Mouse (Mus musculus): ENCODE results near the gene Vwc2l.

Vwc2l gene

DNA sequence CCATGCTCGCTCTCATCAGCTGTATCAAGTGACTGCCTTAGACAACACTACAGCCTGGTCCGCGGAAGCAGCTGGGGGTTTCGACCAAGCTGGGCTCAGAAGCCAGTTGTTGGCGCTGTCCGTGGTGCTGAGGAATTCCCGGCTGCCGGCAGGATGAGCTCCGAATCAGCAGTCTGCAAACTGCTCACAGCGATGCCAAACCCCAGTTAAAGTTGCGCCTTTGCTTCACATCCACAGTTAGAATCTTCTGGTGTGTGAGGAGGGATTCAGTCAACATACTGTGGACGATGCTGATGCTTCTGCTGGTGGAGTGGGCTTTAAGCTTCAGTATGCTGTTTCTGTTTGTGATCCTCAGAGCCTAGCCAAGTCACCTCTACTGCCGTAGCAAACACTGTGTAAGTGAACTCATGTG lies at the start of gene Vwc2l:
Vwc2l (plus strand) TSS at position 61 of the 412 bp plus-strand sequence.
- peak; percentile 7 for DNase-seq (ENCODE audit: low spot score)

DNA sequence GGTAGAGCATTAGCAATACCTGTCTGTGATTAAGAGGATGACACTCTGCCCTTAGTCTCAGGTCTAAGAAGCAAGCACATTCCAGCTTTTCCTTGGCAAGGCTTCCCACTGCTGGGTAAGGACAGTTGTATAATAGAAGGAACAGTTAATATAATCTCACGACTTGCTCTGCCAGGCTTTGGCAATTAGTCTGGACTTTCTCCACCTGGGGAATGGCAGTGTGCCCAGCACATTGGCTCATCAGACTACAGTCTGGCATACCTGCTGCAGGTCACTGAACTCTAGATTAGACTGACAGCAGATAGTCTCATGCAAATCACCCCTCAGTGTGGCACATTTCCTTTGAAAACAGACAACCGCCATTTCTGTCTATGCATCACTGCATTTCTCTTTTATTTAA lies 33.0 kb upstream of the Vwc2l start:
- DNase-seq (ENCODE audit: low spot score): no peak

DNA sequence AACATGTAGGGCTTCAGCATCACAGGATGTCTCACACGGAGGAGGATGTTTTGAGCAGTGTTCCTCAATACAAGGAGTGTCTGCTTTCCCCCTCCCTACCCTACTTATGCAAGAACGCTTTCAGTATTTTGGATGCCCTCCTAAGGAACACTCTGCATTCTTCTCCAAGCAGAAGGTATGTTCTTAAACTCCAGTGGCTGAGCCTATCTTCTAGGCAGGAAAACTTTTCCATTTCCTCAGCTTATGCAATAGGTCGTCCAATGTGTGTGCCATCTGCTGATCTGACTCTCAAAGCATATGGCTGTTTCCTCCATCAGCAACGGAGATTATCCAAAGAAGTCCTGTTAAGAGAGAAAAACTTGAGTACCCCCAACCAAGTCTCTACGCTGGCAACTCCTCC lies 25.2 kb upstream of the Vwc2l start:
- no peak for DNase-seq (ENCODE audit: low spot score)

DNA sequence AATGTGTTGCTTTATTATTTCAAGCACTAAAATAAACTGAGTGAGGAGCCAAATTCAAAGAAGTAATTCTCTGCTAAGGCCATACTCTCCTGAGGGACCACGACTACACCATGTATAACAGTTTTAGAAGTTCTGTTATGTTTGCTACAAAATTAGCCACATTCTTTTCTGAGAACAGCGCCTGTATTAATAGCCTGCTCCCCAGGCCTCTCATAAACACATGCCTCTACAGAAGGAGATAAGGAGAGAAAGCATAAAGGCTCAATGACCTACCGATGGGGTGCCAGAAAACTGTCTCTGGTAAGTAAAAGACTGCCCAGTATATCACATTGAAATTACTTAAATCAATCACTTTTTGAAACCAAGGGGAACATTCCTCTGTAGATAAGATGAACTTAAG lies 21.6 kb upstream of the Vwc2l start:
- no peak for DNase-seq (ENCODE audit: low spot score)

DNA sequence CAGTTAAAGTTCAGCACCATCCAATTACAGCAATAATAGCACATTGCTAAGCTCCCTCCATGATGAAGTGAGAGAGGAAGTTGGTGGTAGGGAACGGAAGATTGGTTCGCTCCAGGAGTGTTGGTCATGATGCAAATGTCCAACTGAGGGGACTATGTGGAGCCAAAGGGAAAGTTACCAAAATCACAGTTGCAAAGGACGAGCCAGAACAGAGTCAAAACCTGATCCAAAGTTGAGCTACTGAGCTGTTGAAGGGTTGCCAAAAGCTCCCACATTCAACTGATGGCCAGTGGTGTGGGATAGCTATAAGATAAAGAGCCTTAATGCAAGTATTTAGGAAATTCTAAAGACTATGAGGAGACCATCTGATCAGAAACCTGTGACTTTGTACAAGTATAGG lies 19.7 kb upstream of the Vwc2l start:
- no peak for DNase-seq (ENCODE audit: low spot score)

DNA sequence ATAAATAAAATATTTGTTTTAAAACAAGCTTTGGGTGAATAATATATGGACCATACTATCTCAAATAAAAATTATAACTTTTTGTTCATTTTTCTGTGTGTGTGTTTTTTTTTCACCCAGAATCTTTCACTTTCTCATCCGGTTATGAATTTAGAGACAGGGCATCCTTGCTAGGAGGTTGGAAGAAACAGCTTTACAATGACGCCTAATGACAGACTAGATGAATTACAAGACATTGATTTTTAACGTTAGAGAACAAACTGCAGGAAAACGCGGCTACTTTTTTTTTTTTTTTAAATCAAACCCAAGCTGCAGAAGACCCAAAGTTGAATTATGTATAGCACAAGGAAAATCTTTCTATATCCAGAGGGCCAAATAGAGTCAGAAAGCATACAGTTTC lies 470 bp upstream of the Vwc2l start:
- DNase-seq (ENCODE audit: low spot score): no peak

DNA sequence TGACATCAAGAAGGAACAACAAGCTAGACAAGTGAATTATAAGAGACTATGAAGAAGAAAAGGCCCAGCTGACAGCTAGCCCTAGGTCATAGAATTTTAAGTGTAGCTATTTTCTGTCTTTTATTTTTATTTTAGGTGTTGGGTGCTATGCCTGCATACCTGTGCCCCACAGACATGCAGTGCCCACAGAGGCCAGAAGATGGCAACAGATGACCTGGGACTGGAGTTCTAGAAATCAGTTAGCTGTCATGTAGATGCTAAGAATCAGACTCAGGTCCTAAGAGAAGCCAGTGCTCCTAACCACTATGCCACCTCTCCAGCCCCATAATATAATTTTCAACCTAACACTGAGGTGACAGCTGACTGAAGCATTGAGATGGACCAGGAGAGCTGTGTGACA lies 61.6 kb downstream of the Vwc2l start:
- DNase-seq (ENCODE audit: low spot score): no peak

DNA sequence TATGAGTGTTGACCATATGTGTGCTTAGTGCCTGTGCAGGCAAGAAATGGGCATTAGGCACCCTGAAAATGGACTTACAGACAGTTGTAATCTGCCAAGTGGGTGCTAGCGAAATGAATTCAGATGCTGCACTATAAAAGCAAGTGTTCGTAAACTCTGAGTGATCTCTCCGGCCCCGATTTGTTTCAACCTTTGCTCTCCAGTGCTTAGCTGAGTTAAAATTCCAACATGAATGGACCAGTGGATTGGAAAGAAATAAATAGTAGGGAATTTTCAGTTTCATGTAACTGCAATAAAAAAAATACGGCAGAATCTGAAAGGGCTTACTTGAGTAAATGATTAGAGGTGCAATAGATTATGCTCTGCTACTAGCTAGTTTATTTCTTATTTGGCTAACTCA lies 66.1 kb downstream of the Vwc2l start:
- no peak for DNase-seq (ENCODE audit: low spot score)

DNA sequence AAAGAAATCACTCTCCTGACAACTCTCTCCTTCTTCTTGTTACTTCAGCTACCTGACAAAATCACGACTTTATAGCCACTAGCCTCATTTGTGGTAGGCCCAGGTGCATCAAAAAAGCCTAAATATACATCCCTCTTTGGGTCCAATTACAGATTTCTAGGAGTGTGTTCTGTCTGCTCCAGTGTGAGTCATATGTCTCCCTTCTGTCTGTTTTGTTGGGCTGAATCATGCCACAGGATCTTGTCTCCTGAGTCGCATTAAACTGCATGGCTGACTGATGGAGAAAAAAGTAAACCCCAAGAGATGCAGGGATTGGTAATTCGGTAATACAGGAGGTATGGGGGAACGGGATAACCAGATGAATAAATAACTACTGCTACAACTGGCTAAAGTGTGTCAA lies 69.6 kb downstream of the Vwc2l start:
- DNase-seq (ENCODE audit: low spot score): no peak

DNA sequence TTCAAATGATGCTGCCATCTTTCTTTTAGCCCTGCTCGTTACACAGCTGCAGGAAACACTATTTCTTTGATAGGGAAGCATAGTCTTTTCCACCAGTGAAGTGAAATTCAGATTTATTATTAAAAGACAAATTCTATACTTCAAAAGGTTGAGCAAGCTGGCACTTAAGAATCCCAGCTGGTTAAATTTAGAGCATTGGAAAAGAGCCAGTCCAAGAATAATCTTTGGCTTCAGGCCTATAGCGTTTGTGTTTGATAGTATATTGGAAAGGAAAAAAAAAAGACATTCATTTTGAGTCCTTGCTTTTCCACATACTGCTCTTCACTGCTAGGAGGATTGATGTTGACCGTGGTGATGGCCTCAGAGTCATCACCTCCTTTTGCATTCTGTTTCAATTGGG lies 77.9 kb downstream of the Vwc2l start:
- no peak for DNase-seq (ENCODE audit: low spot score)

DNA sequence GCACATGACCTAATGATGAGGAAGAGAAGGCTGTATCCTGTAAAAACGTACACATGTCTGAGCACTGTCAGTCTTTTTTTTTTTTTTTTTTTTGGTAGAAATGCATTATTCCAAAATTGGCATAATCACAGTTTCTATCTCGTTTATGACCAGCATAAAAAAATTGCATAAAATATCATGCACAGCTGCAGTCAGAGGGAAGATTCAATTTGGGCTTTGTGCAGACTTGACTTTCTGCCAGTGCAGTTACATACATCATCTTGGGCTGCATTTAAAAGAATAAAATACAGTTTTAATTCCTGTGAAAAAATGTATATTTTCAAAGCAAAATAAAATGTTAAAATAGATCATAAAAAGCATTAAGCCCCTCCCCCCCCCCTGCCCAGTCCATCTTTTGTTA lies 97.6 kb downstream of the Vwc2l start:
- no peak for DNase-seq (ENCODE audit: low spot score)

DNA sequence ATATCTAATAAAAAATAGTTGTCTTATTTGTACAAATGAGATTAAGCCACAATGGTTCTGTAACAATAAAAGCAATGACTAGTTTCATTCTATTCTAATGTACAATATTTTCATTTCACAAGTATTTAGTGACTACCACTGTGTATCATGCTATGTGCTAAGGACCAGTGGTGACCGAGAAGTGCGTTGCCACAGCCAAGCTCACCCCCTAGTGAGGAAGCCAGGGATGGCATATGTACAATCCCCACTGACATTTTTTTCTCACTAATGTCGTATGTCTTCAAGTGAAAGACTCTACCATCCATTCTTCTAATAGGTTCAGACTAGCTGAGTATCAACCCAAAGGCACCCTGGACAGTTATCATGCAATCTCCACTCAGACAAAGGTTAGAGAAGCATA lies 107.7 kb downstream of the Vwc2l start:
- DNase-seq (ENCODE audit: low spot score): no peak

DNA sequence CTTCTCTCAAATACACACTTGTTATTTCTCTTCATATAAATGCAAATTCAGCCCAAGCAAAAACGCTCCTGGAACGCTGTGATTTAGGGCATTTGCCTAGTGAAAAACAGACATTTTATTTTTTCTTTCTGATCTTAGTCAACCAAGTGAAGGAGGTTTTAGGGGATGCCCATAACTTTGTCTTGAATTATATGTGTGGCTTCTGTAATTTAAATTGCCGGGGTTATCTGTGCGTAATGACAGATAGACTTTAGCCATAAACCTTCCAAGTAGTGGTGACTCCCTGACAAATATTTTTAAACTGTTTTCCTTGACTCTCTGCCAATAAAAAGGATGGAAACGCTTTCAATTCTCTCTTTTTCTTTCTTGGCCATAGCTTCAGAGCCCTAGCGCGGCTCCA lies 116.7 kb downstream of the Vwc2l start:
- no peak for DNase-seq (ENCODE audit: low spot score)

DNA sequence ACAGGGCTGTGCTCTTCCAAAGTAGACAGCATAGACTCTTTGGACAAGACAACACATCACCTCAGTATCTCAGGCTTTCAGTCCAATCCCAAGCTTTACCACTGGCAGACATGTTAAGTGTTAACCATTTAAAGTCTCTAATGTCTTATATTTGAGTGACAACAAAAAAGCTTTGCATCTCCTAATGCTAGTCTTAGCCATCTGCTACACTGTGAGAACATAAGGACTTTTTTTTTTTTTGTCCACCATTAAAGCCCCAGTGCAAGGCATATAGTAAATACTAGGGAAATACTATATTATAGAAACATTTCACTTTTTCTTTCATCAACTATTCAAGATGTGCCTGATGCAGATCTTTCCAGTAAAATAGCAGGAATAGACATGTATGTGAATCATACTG lies 119.8 kb downstream of the Vwc2l start:
- no peak for DNase-seq (ENCODE audit: low spot score)

DNA sequence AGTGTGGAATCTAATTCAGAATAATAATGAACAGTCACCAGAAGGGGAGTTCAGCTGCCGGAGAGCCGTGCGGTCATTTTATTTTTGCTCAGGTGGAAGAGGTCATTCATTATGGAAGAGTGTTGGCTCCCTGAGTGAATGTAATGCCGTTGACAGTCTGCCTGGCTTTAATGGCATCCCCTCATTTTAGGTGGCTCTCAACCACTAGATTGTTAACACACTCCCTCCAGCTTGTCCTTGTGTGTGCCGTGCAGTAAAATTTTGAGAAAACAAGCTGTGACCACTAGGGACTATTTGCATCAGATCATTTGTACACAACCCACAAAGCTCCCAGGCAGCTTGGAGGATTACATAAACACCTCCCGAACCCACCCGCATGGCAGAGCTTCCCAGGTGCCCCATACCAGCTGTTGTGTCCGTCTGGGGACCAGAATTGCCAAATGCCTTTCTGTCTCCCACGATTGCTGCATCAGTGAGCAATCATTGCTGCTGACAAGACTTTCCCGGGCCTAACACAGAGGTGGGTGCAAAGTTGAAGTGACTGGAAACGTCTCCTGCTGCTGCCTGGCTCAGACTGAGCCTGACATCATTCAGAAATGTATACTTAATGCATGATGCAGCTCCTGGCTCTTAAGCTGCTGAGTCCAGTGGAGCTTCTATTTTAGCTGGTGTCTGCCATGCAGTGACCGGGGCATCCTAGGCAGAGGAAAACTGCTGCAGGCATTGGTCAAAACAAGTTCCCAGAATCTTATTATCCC lies 126.3 kb downstream of the Vwc2l start:
- no peak for DNase-seq (ENCODE audit: low spot score)

DNA sequence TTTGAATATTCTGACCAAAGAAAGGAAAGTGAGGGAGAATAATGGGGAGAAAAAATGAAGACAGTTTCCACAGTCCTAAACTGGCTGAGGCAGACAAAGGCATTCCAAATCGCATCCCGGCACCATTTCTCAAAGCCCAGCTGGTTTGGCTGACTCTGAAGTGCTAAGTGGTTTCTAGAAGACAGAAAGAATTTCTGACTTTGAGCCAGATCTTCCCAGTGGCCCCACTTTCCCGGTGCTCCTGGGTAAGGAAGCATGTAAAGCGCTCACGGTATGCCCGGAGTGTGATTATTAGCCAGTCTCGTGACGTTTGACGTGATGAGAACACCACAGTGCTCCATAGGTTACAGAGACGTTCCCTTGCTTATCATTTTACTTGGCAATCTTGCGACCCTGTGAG lies 127.9 kb downstream of the Vwc2l start:
- no peak for DNase-seq (ENCODE audit: low spot score)

DNA sequence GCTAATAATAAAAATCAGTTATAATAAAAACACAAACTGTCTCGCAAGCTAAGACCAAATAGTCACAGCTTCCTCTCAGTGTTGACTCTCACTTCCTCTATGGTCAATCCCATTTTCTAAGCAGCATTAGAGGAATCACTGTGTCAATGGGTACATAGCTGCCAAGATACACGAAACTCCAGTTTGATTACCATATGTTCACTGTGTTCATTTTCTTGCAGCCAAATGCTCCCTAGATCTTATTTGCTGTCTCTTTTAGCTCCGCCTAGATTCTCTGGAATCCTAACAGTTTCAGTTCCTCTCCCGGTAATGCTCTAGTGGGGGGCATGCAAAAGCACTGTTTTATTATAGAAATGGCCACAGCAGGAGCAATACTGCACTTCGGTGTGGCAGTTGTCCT lies 130.4 kb downstream of the Vwc2l start:
- DNase-seq (ENCODE audit: low spot score): no peak

DNA sequence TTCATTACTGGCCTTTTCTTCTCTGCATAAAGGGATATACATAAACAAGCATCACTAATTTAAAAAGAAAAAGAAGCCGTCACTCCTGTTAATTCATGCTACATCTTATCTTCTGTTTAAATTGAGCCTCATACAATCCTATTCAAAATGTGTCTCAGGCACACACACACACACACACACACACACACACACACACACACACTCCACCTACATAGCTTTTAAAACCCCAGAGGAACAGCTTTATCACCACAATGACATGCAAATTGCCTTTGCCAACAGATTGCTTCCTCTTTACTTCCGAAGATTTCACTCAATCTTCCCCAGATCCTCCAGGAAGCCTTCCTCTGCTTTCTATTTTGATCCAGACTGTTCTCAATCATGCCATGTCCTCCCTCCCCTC lies 136.2 kb downstream of the Vwc2l start:
- DNase-seq (ENCODE audit: low spot score): no peak

DNA sequence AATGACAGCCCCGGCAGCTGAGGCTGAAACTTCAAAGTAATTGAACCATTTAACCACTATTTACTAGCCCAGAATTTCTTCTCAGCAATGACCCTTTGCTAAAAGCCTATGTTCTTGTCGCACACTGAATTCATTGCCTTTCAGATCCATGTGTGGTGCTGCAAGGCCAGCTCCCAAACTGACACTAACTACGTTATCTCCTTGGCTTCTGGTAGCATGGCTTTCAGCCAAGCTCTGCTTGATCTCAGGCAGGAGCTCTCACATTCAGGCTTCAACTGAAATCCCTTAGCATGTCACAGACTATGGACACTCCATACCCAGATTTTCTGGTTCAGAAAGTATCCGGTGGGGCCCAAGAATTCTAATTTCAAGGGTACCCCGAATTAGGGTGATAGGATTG lies 140.6 kb downstream of the Vwc2l start:
- DNase-seq (ENCODE audit: low spot score): peak; percentile 5

DNA sequence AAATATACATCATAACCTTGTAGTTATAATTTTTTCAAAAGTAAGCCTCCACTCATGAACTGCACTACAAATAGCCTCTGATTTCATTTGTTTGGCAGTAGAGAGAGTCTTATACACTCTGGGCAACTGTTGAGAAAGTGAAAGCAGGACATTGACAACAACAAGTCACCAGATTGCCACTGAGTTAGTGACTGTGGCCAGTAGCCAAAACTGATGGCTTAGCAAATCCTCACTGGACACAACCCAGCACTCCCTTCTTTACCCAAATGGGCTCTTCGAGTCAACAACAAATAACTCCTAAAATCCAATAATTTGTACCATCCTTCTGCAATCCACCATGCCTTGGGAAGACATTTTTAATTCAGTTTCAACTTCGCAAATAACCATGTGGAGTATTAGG lies 155.0 kb downstream of the Vwc2l start:
- peak; percentile 53 for DNase-seq (ENCODE audit: low spot score)

DNA sequence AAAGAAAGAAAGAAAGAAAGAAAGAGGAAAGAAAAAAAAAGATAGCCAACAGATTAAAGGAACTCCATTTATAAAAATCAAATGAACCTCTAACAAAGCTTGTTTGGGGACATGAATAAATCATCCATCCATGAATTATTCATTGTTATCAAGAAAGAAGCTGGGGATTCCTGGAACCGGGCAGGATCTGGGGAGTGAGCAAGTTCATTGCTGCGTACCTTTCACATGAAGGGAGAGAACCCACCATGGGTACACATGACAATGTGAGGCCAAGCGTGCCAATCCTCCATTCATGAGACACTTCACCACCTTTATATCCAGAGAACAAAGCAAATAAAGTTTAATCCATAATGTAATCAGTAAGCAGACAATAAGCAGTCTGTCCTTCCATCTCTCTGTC lies 155.8 kb downstream of the Vwc2l start:
- DNase-seq (ENCODE audit: low spot score): no peak

DNA sequence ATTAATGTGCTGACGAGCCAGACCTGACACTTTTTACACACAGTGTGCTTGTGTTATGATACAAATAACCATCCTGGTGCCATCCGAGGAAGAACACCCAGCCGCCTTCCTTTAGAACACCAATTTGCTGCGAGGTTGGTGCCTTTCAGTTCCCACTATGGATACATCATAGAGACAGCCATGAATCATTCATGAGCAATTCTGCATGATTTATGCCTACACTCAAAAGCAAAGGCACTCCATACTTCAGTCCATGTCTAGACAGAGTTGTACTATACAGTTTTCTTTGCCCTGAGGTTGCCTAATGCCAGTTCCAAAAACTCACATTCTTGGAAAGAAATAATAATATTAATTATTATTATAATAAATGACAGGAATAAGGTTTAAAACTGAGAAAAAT lies 158.6 kb downstream of the Vwc2l start:
- DNase-seq (ENCODE audit: low spot score): no peak

DNA sequence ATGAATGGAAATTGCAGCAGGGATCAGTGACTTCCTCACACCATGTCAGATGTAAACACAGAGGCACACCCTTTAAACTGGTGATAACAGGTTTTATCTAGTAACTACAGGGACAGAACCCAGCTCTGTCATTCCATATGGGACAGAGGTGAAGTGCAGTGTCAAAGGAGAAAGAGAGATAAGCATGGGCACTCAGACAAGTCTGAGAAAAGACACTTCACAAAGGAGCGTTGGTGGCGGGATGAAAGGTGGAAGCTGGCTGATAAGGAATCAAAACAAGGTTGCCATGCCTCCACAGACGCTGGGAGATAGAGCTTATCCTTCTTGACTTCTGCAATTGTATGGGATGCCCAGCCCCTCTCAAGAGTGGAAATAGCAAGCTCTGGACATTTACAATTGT lies 176.8 kb downstream of the Vwc2l start:
- no peak for DNase-seq (ENCODE audit: low spot score)

DNA sequence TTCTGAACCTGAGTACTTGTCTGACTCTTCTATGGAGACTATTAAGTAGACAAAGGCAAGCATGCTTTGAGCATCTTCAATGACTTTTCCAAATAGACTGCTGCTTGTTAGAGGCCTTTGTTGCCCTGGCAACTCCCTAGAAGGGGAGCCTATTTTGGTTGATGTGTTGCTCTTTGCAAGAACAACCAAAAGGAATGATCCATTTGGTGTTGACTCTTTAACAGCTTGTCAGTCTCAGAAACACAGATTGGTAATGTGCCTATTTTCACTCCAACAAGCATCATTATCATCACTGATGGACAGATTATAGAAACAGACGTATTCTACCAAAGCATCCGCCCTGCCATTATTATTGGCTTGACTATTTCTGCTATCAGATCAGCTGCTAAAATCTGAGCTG lies 181.9 kb downstream of the Vwc2l start:
- no peak for DNase-seq (ENCODE audit: low spot score)

DNA sequence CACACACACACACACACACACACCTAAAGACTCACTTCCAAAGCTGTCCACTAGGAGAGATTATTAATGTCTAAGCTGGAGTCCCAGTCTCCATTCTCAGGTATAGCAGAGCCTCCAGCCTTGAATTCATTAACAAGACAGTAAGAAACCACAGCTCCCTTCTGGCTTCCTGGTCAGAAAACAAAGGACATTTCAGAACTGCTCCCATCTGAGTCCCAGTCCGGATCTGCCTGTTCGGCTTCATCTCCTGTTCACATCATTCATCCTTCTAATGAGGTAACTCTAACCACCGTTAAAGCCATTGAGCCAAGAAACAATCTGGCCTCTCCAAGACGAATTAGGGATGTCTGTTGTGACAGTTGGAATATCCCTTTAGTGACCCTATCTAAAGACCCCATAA lies 185.7 kb downstream of the Vwc2l start:
- DNase-seq (ENCODE audit: low spot score): no peak

Data from adipocyte (in vitro differentiated cells).